Mouse (Mus musculus) intestine, embryonic 15.5 days (tissue): ENCODE data around the gene Boc. TPM values are rescaled to one million over a fixed set of nuclear protein-coding genes. Genes with fewer than 3 reads are reported as not detected.

Experiments
- ATAC-seq: fragments of 200-750 bp; cut with Nextera tagmentation; 2 replicates; pipeline ENCODE4 v1.8.0; 2017; ENCODE audit warnings: moderate TSS enrichment, moderate library complexity
- H3K27ac ChIP-seq: fragments of 300-500 bp; sonication (generic); 2 replicates; pipeline ENCODE4 v1.5.1; 2015; ENCODE audit warnings: mild to moderate bottlenecking, inconsistent platforms
- H3K27me3 ChIP-seq: fragments of 300-500 bp; sonication (generic); replicated peaks from 2 replicates; pipeline ENCODE4 v1.6.1; 2015; ENCODE audit warnings: inconsistent platforms
- H3K36me3 ChIP-seq: fragments of 300-500 bp; sonication (generic); 2 replicates; pipeline ENCODE4 v1.6.1; 2015; ENCODE audit warnings: inconsistent platforms
- H3K4me1 ChIP-seq: fragments of 300-500 bp; sonication (generic); replicated peaks from 2 replicates; pipeline ENCODE4 v1.6.1; 2015; ENCODE audit warnings: inconsistent platforms
- H3K4me2 ChIP-seq: fragments of 300-500 bp; sonication (generic); replicated peaks from 2 replicates; pipeline ENCODE4 v1.6.1; 2015; ENCODE audit warnings: mild to moderate bottlenecking, inconsistent platforms
- H3K4me3 ChIP-seq: fragments of 300-500 bp; sonication (generic); replicated peaks from 2 replicates; pipeline ENCODE4 v1.5.1; 2015; ENCODE audit warnings: inconsistent platforms
- H3K9ac ChIP-seq: fragments of 300-500 bp; sonication (generic); 2 replicates; pipeline ENCODE4 v1.6.1; 2015; ENCODE audit warnings: inconsistent platforms
- H3K9me3 ChIP-seq: fragments of 300-500 bp; sonication (generic); 2 replicates; pipeline ENCODE4 v1.6.1; 2016; ENCODE audit warnings: inconsistent platforms
- WGBS: fragments of 180-500 bp; shearing (Covaris S2); methylation state at CpG from one replicate; pipeline ENCODE4 v1.1.7; 2015; 5-methylcytosine and 5-hydroxymethylcytosine counted together
- polyA plus RNA-seq: library from polyadenylated mRNA; unstranded; fragments of >200 nt; fragmentation: Nextera tagmentation; extraction: Ambion mirVana; gene quantifications from 2 replicates; pipeline ENCODE4 v1.2.1, GENCODE M21; 2015

Gene Boc
- polyA plus RNA-seq, 1 experiment from 2014 or later: 10.3 TPM

DNA sequence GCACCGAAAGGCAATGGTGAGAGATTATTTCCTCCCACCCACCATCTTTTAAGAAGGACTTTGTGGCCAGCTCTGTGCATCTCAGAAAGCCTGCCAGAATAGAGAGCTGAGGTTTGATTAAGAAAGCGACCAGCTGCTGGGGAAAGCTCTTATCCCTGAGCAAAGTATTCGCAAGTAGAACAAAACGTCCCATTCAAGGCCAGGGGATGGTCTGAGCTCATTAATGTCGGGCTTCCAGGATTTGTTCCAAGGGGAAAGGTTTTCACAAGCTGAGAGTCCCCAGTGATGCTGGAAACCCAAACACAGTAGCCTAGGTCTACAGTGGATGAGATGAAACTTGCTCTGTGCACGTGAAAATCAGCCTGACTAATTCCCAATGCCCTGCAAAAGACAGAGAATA, 64.8 kb downstream of the Boc start:
- Histone ChIP-seq H3K4me3 (no peak overlapping the region), H3K9me3 (no peaks in the 10 kb centered on the region), H3K4me2 (no peak overlapping the region), H3K27me3 (no peaks in the 10 kb centered on the region), H3K4me1 (no peaks in the 10 kb centered on the region), H3K27ac (no peak overlapping the region), H3K9ac (no peak overlapping the region), H3K36me3 (peaks cover 11% of the 10 kb centered on the region)
- no peak for ATAC-seq
- WGBS: 37% methylated on average over 6 of the region's 6 CpGs

- H3K4me3 ChIP-seq: no peak overlapping the region
- H3K36me3 ChIP-seq: peaks cover 6% of the 10 kb centered on the region; the same call in 1 of the 2 replicates
- H3K9me3 ChIP-seq: no peaks in the 10 kb centered on the region
- H3K4me1 ChIP-seq: no peaks in the 10 kb centered on the region
- no peaks in the 10 kb centered on the region for H3K27me3 ChIP-seq
- no peak overlapping the region for H3K9ac ChIP-seq
- H3K4me2 ChIP-seq: no peak overlapping the region
- ATAC-seq: no peak
- 77% methylated on average over 9 of the region's 9 CpGs for WGBS
- H3K27ac ChIP-seq: no peak overlapping the region
Measured at GRCm38 (mm10) chr16:44492706-44493105, 66.0 kb downstream of the Boc start.

DNA sequence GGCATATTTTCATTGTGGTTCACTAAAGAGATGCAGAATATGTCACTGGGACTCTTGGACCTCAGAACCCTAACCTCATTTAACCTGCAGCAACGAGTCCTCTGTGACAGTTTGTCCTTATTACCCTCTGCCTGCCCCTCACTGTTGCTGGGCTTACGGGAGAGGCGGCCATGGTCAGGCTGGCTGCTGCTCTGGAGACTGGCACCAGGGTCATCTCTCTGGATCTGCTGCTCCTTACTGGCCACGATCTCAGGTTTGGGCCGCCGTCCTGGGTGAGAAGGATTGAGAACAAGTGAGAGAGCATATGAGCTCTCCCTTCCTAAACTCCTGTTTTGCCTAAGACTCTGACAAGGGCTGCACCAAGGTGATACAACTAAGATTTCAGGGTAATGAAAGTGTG, 66.5 kb downstream of the Boc start:
- Histone ChIP-seq H3K4me2 (no peak overlapping the region), H3K4me3 (no peak overlapping the region), H3K27ac (no peak overlapping the region), H3K9me3 (no peaks in the 10 kb centered on the region), H3K36me3 (peaks cover 6% of the 10 kb centered on the region; the same call in 1 of the 2 replicates), H3K9ac (no peak overlapping the region), H3K4me1 (no peaks in the 10 kb centered on the region), H3K27me3 (no peaks in the 10 kb centered on the region)
- 92% methylated on average over 6 of the region's 6 CpGs for WGBS
- ATAC-seq: no peak

DNA sequence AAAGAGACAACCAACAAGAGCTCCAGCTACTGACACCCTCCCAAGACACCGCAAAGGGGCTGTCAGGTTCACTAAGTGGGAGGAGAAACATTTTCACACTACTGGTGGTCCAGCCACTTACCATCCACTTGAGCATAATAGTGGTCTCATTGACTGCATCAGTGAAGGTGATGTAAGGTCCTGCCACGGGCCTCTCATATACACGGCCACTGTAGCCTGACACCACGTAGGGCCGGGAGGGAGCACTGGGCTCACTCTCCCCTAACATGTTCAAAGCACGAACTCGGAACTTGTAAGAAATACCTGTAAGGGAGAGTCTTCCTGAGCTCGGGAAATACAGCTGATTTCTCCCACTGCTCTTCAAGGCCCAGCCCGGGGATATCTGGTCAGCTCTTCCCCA, 67.6 kb downstream of the Boc start:
- 88% methylated on average over 9 of the region's 9 CpGs for WGBS
- Histone ChIP-seq H3K36me3 (peaks cover 6% of the 10 kb centered on the region; the same call in 1 of the 2 replicates), H3K9ac (no peak overlapping the region), H3K4me1 (no peaks in the 10 kb centered on the region), H3K4me2 (no peak overlapping the region), H3K4me3 (no peak overlapping the region), H3K27me3 (no peaks in the 10 kb centered on the region), H3K9me3 (no peaks in the 10 kb centered on the region), H3K27ac (no peak overlapping the region)
- ATAC-seq: no peak

DNA sequence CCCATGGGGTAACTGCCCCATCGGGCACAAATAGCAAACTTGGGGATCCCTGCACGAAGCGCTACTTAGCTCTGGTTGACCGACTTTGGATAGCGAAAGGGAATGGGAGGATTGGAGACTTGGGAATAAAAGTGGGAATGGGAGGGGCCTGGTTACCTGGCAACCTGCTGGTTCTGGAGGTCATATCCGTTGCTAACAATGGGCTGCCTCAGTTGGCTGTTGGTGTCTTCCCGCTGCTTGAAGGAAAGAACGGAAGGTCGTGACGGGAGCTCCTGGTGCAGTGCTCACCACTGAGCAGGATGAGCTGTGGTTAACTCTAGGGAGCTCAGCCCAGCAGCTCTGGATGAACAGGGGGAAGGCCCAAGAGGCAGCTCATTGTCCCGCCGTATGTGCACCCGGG, 71.5 kb downstream of the Boc start:
- no peak for ATAC-seq
- WGBS: 93% methylated on average over 13 of the region's 13 CpGs
- no peak overlapping the region for H3K27ac ChIP-seq
- 0 out of 2 replicates have a peak, but pooled peaks cover 2% of the 10 kb centered on the region for H3K4me1 ChIP-seq
- no peaks in the 10 kb centered on the region for H3K27me3 ChIP-seq
- peaks cover 6% of the 10 kb centered on the region; the same call in 1 of the 2 replicates for H3K36me3 ChIP-seq
- no peaks in the 10 kb centered on the region for H3K9me3 ChIP-seq
- H3K9ac ChIP-seq: no peak overlapping the region
- no peak overlapping the region for H3K4me3 ChIP-seq
- no peak overlapping the region for H3K4me2 ChIP-seq

DNA sequence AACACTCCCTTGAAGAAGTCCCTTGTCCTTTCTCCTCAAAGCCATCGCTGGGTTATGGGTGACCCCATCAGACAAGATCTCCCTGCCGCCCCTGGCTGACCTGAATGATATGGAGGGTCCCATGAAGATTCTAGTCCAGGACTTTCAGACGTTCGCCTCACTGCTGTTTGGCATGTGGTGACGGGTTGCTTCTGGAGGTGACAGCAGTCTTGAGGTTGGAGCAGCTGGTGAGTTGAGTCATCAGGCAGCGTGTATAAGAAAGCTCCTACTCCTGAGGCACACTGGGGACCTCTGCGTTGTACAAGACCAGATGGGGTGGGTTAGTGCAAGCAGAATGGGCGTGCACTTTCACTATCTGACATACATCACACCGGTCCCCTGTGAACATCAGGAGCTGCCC, 72.1 kb downstream of the Boc start:
- Histone ChIP-seq H3K36me3 (peaks cover 6% of the 10 kb centered on the region; the same call in 1 of the 2 replicates), H3K9me3 (no peaks in the 10 kb centered on the region), H3K4me1 (0 out of 2 replicates have a peak, but pooled peaks cover 2% of the 10 kb centered on the region), H3K4me2 (no peak overlapping the region), H3K27me3 (no peaks in the 10 kb centered on the region), H3K9ac (no peak overlapping the region), H3K4me3 (no peak overlapping the region), H3K27ac (no peak overlapping the region)
- 88% methylated on average over 9 of the region's 9 CpGs for WGBS
- ATAC-seq: no peak

- peaks cover 6% of the 10 kb centered on the region; the same call in 1 of the 2 replicates for H3K36me3 ChIP-seq
- H3K27ac ChIP-seq: no peak overlapping the region
- H3K9ac ChIP-seq: no peak overlapping the region
- H3K27me3 ChIP-seq: no peaks in the 10 kb centered on the region
- no peak overlapping the region for H3K4me3 ChIP-seq
- no peak for ATAC-seq
- H3K9me3 ChIP-seq: no peaks in the 10 kb centered on the region
- H3K4me2 ChIP-seq: no peak overlapping the region
- H3K4me1 ChIP-seq: 0 out of 2 replicates have a peak, but pooled peaks cover 2% of the 10 kb centered on the region
- WGBS: 80% methylated on average over 8 of the region's 8 CpGs
Measured at GRCm38 (mm10) chr16:44485691-44486090, 73.0 kb downstream of the Boc start.

DNA sequence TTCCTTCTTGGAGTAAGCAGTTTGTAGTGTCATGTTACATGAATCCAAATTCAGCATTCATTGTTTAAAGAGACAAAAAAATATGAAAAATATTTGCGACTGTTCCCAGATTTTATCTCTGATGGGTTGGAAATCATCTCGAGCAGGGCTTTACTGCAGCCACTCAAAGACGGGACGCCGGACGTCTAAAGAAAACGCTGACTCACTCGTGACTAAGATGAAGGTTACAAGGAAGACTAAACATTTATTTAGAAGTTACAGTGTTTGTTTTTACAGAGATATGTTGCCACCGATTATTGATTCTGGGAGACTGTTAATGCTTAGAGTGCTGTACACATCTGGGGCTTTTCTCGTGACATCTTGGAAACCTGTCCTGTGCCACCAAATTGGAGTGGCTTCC, 73.9 kb downstream of the Boc start:
- no peak overlapping the region for H3K4me3 ChIP-seq
- H3K27me3 ChIP-seq: no peaks in the 10 kb centered on the region
- WGBS: 61% methylated on average over 10 of the region's 10 CpGs
- H3K27ac ChIP-seq: no peak overlapping the region
- H3K9ac ChIP-seq: no peak overlapping the region
- H3K4me1 ChIP-seq: 0 out of 2 replicates have a peak, but pooled peaks cover 2% of the 10 kb centered on the region
- peaks cover 3% of the 10 kb centered on the region; the same call in 1 of the 2 replicates for H3K36me3 ChIP-seq
- no peaks in the 10 kb centered on the region for H3K9me3 ChIP-seq
- no peak for ATAC-seq
- H3K4me2 ChIP-seq: no peak overlapping the region

GRCm38 (mm10) chr16:44484079-44484478, 74.6 kb downstream of the Boc start:
- Histone ChIP-seq H3K4me1 (0 out of 2 replicates have a peak, but pooled peaks cover 2% of the 10 kb centered on the region), H3K4me2 (no peak overlapping the region), H3K9ac (no peak overlapping the region), H3K27ac (no peak overlapping the region), H3K27me3 (no peaks in the 10 kb centered on the region), H3K36me3 (peaks cover 2% of the 10 kb centered on the region; the same call in 1 of the 2 replicates), H3K9me3 (no peaks in the 10 kb centered on the region), H3K4me3 (no peak overlapping the region)
- no peak for ATAC-seq
- WGBS: 4% methylated on average over 7 of the region's 7 CpGs

DNA sequence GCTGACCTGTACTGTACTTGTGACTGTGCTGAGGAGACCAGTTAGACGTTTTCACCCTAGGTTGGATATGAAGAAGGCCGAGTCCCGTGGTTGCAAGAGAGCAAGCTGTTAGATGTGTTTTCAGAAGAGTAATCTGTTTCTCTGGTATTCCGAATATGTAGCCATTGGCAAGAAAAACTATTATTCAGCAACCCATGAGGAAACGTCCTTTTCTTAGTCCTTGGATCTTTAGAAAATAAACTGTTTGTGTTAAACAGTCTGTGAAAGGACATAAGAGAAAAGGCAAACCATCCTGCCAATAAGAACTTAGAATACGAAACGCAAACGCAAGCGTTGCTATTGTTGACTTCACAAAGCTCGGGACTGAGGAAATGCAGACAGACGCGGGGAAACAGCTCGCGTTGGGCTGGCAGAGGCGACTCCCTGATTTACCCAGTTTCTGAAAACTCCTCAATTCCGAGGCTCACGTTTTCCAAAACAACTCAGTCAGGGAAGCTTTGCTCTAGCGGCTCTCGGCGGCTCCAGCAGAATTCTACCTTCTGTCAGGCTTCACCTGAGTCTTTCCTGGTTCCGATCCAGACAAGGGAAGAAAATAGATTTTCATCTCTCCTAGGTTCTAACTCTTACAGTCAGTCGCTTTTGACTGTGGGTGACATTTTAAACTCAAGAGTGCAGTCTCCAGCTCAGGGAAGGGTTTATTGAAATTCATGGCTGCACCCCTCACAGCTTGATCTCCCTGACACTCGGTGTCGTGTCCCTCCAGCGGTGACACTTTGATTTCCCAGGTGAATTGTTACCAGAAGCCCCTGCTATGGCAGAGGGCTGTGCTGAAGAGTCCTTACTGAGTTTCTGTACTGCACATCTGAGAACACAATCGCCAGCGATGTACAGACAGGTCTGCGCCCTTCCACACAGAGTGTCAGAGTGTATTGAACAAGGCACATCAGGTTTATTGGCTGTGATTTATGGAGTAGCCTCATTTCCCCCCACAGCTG, 76.8 kb downstream of the Boc start:
- H3K4me2 ChIP-seq: no peak overlapping the region
- 0 out of 2 replicates have a peak, but pooled peaks cover 2% of the 10 kb centered on the region for H3K4me1 ChIP-seq
- H3K9ac ChIP-seq: no peak overlapping the region
- no peak for ATAC-seq
- no peaks in the 10 kb centered on the region for H3K27me3 ChIP-seq
- WGBS: 39% methylated on average over 28 of the region's 28 CpGs
- no peaks in the 10 kb centered on the region for H3K9me3 ChIP-seq
- H3K27ac ChIP-seq: no peak overlapping the region
- H3K36me3 ChIP-seq: no peaks in the 10 kb centered on the region; the same call in 1 of the 2 replicates
- H3K4me3 ChIP-seq: no peak overlapping the region

DNA sequence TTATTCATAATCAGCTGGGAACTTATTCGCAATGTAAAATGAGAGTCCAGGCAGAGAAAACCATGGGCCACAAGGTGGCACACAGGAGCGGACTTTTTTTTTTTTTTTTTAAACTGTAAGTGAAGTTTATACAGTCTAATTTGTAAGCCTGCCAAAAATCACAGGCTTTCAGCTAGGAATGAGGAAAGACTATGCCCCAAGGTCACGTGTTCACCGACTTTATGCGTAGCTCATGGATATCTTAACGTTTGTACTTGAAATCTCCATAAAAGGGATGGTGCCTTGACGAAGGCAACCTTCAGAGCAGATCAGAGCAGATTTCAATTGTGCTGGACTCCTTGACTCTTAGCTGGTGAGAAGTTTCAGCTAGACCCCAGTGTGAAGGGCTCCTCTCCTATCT, 78.1 kb downstream of the Boc start:
- no peak overlapping the region for H3K4me2 ChIP-seq
- WGBS: 41% methylated on average over 7 of the region's 7 CpGs
- no peaks in the 10 kb centered on the region for H3K27me3 ChIP-seq
- no peak overlapping the region for H3K4me3 ChIP-seq
- no peak overlapping the region for H3K9ac ChIP-seq
- H3K4me1 ChIP-seq: 0 out of 2 replicates have a peak, but pooled peaks cover 2% of the 10 kb centered on the region
- H3K36me3 ChIP-seq: no peaks in the 10 kb centered on the region; the same call in 1 of the 2 replicates
- H3K9me3 ChIP-seq: no peaks in the 10 kb centered on the region
- 0 out of 2 replicates have a peak, but pooled peaks have one; percentile 43 for ATAC-seq
- H3K27ac ChIP-seq: no peak overlapping the region

GRCm38 (mm10) chr16:44479852-44480251, 78.8 kb downstream of the Boc start:
- Histone ChIP-seq H3K4me3 (no peak overlapping the region), H3K4me1 (no peaks in the 10 kb centered on the region), H3K9ac (no peak overlapping the region), H3K27ac (no peak overlapping the region), H3K36me3 (no peaks in the 10 kb centered on the region), H3K27me3 (no peaks in the 10 kb centered on the region), H3K9me3 (no peaks in the 10 kb centered on the region), H3K4me2 (no peak overlapping the region)
- ATAC-seq: no peak
- 87% methylated on average over 14 of the region's 14 CpGs for WGBS
